Mouse (Mus musculus): ENCODE results near the gene Gpm6a. TPM values are rescaled to one million over a fixed set of nuclear protein-coding genes. Genes with fewer than 3 reads are reported as not detected.

The Gpm6a gene
- polyA plus RNA-seq, 1 experiment from 2014 or later, result 103 TPM

- ATAC-seq (ENCODE audit: low FRiP score) (no peak), DNase-seq (ENCODE audit: low spot score) (no peak)
- Histone ChIP-seq H3K27ac (ENCODE audit: low read depth, low read length) (no peak overlapping the region), H3K4me1 (replicated peaks; ENCODE audit: control insufficient read depth, insufficient read depth, low read length) (no peaks in the 10 kb centered on the region), H3K9me3 (ENCODE audit: control insufficient read depth, low read length) (no peaks in the 10 kb centered on the region), H3K4me3 (ENCODE audit: low read depth, low read length) (no peak overlapping the region), H3K27me3 (ENCODE audit: control insufficient read depth, insufficient read depth, low read length) (no peaks in the 10 kb centered on the region), H3K4me2 (replicated peaks; ENCODE audit: low read depth, low read length) (no peak overlapping the region), H3K36me3 (ENCODE audit: control insufficient read depth, insufficient read depth, low read length) (no peaks in the 10 kb centered on the region), H3K9ac (ENCODE audit: low read depth, low read length) (no peak overlapping the region)
- 96% methylated on average over 10 of the region's 10 CpGs for WGBS
Measured at GRCm38 (mm10) chr8:55073481-55073880, 118.8 kb downstream of the Gpm6a start.

- no peak overlapping the region for H3K4me3 ChIP-seq (ENCODE audit: low read depth, low read length)
- no peaks in the 10 kb centered on the region for H3K36me3 ChIP-seq (ENCODE audit: control insufficient read depth, insufficient read depth, low read length)
- DNase-seq (ENCODE audit: low spot score) (no peak), ATAC-seq (ENCODE audit: low FRiP score) (no peak)
- H3K9ac ChIP-seq (ENCODE audit: low read depth, low read length), result no peak overlapping the region
- no peaks in the 10 kb centered on the region for H3K4me1 ChIP-seq (replicated peaks; ENCODE audit: control insufficient read depth, insufficient read depth, low read length)
- no peak overlapping the region for H3K27ac ChIP-seq (ENCODE audit: low read depth, low read length)
- no peaks in the 10 kb centered on the region for H3K27me3 ChIP-seq (ENCODE audit: control insufficient read depth, insufficient read depth, low read length)
- no peak overlapping the region for H3K4me2 ChIP-seq (replicated peaks; ENCODE audit: low read depth, low read length)
- H3K9me3 ChIP-seq (ENCODE audit: control insufficient read depth, low read length), result no peaks in the 10 kb centered on the region
Measured at GRCm38 (mm10) chr8:55102195-55102594, 147.6 kb downstream of the Gpm6a start.

GRCm38 (mm10) chr8:55103065-55103464, 148.4 kb downstream of the Gpm6a start:
- Histone ChIP-seq H3K4me1 (replicated peaks; ENCODE audit: control insufficient read depth, insufficient read depth, low read length) (no peaks in the 10 kb centered on the region), H3K27ac (ENCODE audit: low read depth, low read length) (no peak overlapping the region), H3K4me2 (replicated peaks; ENCODE audit: low read depth, low read length) (no peak overlapping the region), H3K4me3 (ENCODE audit: low read depth, low read length) (no peak overlapping the region), H3K27me3 (ENCODE audit: control insufficient read depth, insufficient read depth, low read length) (no peaks in the 10 kb centered on the region), H3K36me3 (ENCODE audit: control insufficient read depth, insufficient read depth, low read length) (no peaks in the 10 kb centered on the region), H3K9me3 (ENCODE audit: control insufficient read depth, low read length) (no peaks in the 10 kb centered on the region), H3K9ac (ENCODE audit: low read depth, low read length) (no peak overlapping the region)
- WGBS, result 81% methylated on average over 2 of the region's 2 CpGs
- no peak for DNase-seq (ENCODE audit: low spot score)
- ATAC-seq (ENCODE audit: low FRiP score), result no peak

- peak; percentile 47; the same call in 1 of the 2 replicates for ATAC-seq (ENCODE audit: low FRiP score)
- DNase-seq (ENCODE audit: low spot score), result peak; percentile 10
- H3K27me3 ChIP-seq (ENCODE audit: control insufficient read depth, insufficient read depth, low read length), result no peaks in the 10 kb centered on the region
- H3K4me1 ChIP-seq (replicated peaks; ENCODE audit: control insufficient read depth, insufficient read depth, low read length), result no peaks in the 10 kb centered on the region
- H3K9me3 ChIP-seq (ENCODE audit: control insufficient read depth, low read length), result no peaks in the 10 kb centered on the region
- H3K9ac ChIP-seq (ENCODE audit: low read depth, low read length), result no peak overlapping the region
- no peak overlapping the region for H3K4me3 ChIP-seq (ENCODE audit: low read depth, low read length)
- H3K4me2 ChIP-seq (replicated peaks; ENCODE audit: low read depth, low read length), result no peak overlapping the region
- H3K27ac ChIP-seq (ENCODE audit: low read depth, low read length), result no peak overlapping the region
- WGBS, result 53% methylated on average over 3 of the region's 3 CpGs
- no peaks in the 10 kb centered on the region for H3K36me3 ChIP-seq (ENCODE audit: control insufficient read depth, insufficient read depth, low read length)
Measured at GRCm38 (mm10) chr8:55103891-55104481, 149.3 kb downstream of the Gpm6a start.

Other genes starting within 250 kb of the Gpm6a start
- 2.4 and 4.6 TPM in 2 replicates for gene Wdr17, start 67.7 kb upstream of the Gpm6a start, polyA plus RNA-seq (2014; fragmentation: Nextera tagmentation; extraction: Ambion mirVana)

Data from hindbrain, embryonic 11.5 days (tissue).